Mouse (Mus musculus) small intestine, adult 2 months (tissue): ENCODE measurements at regions not wholly inside any gene's neighbourhood (a gene's known extent, or its start where the extent isn't known, plus 50 kb on each side); places are given as distances from the start of the nearest gene placed in this dataset.

ENCODE experiments used
- CTCF ChIP-seq: fragments of 200-500 bp; IDR thresholded peaks from 2 replicates; pipeline ENCODE4 v1.5.1; 2012; ENCODE audit warnings: low read depth, mild to moderate bottlenecking, control low read depth, inconsistent platforms, low read length, moderate library complexity, mixed read lengths; ENCODE audit not compliant: insufficient replicate concordance, insufficient read length; ENCODE audit errors: extremely low read depth
- POLR2A ChIP-seq: fragments of 200-500 bp; IDR thresholded peaks from 2 replicates; pipeline ENCODE4 v1.6.1; 2012; ENCODE audit warnings: low read depth, mild to moderate bottlenecking, control low read depth, inconsistent platforms, low read length, moderate library complexity

GRCm38 (mm10) chr6:140890060-140890459 lies 161.0 kb downstream of the Gm11077 start:
- no peak for TF ChIP-seq CTCF
- TF ChIP-seq POLR2A = no peak
